Mouse (Mus musculus): ENCODE data around the gene Unc13d.
"Not testable (repeated sequence)": the region's sequence is repeated elsewhere in the genome, so short reads cannot be mapped to it uniquely, and the experiment has no call there.

Gene Unc13d

GRCm38 (mm10) chr11:116022256-116022780 lies 55.4 kb downstream of the Unc13d start:
- DNase-seq (ENCODE audit: low spot score in 2 of 2), result no peak

GRCm38 (mm10) chr11:116021328-116022220 lies 56.2 kb downstream of the Unc13d start:
- no peak for DNase-seq (ENCODE audit: low spot score in 2 of 2)

- DNase-seq (ENCODE audit: low spot score in 2 of 2), result no peak
Observed at GRCm38 (mm10) chr11:116020519-116020922, 57.2 kb downstream of the Unc13d start.

GRCm38 (mm10) chr11:116019976-116020411 lies 57.8 kb downstream of the Unc13d start:
- DNase-seq (ENCODE audit: low spot score in 2 of 2), result no peak

DNA sequence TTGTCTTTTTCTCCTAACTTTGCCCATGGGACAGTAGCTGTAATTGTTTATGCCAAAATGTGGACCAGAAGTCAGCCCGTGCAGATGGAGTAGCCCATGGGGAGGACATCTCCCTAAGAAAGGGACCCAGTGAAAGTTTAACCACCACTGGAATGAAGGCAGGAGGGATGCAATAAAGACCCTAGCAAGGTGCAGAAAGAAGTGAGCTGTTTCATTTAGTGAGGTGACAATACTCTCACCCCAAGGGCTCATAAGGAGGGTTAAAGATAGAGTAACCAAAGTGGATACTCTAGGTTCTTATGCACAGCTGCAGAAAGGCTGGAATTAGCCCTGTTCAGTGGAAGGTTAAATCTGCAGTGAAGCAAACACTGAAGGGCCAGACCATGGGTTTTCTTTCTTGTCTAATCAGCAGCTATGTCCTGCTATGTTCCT lies 58.4 kb downstream of the Unc13d start:
- DNase-seq (ENCODE audit: low spot score in 2 of 2), result no peak

DNA sequence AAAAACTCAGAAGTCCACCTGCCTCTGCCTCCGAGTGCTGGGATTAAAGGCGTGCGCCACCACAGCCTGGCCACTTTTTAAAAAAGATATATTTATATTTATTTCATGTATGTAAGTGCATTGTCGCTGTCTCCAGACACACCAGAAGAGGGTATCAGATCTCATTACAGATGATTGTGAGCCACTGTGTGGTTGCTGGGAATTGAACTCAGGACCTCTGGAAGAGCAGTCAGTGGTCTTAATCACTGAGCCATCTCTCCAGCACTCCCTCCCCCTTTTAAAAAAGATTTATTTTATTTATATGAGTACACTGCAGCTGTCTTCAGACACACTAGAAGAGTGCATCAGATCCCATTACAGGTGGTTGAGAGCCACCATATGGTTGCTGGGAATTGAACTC lies 58.9 kb downstream of the Unc13d start:
- DNase-seq (ENCODE audit: low spot score in 2 of 2), result not testable (repeated sequence)

DNA sequence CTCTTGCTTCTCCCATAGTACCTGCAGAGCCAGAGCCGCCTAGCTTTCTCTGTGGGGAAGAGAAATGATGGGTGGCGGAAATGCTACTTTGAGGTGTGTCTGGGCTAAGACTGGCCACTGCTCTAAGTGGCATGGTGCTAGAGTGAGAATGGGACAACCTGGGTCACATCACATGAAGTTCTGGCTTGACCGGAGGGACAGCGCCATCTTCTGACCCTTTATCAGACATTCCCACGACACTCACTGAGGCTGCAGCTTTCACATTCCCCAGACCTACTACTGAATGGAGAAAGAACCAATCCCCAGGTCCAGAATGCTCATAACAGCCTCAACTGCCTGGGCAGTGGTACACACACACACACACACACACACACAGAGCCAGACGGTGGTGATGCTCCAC lies 59.7 kb downstream of the Unc13d start:
- no peak for DNase-seq (ENCODE audit: low spot score in 2 of 2)

- DNase-seq (ENCODE audit: low spot score in 2 of 2), result no peak
Observed at GRCm38 (mm10) chr11:116014821-116015220, 62.9 kb downstream of the Unc13d start.

DNA sequence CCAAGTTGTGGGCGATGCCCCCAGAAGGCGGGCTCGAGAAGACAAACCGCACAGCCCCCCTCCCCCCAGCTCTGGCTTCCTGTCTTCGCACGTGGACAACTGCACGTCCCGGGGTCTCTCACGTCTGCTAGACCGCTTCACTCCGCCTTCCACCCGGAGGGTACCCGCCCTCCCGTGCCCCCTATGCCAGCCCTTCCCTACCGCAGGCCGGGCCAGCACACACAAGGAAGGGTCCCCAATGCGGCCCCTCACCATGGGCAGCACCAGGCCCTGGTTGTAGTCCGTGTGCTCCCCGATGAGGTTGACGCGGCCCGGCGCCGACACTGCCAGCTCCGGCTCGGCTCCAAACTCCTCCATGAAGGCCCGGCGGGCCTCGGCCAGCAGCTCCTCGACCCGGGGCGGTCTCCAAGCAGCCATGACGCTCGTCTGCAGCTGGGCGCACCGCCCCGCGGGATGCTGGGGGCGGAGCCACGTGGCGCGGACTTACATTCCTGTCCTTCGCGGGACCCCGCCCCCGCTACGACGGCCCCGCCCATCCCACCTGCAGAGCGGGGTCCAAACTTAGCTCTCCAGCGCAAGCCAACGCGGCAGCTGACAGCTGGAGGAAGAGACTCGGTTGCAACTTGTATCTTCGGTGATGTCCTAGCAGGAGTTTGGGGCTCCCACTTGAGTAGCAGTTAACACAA lies 65.4 kb downstream of the Unc13d start, which contains the start of gene Galk1:
Gene Galk1, minus strand, starts transcription at position 458 of the 686 bp plus-strand sequence.
- peak; percentile 80 to 82 for DNase-seq (ENCODE audit: low spot score in 2 of 2)
